Mouse (Mus musculus) forebrain, embryonic 16.5 days (tissue): ENCODE results near the gene Ano8. TPM values are rescaled to one million over a fixed set of nuclear protein-coding genes. Genes with fewer than 3 reads are reported as not detected.

Experiments used
- ATAC-seq: fragments of 200-750 bp; cut with Nextera tagmentation; 2 replicates; pipeline ENCODE4 v1.8.0; 2017; ENCODE audit warnings: mild to moderate bottlenecking, moderate library complexity
- H3K27ac ChIP-seq: fragments of 300-500 bp; sonication (generic); 2 replicates; pipeline ENCODE4 v1.5.1; 2014; ENCODE audit warnings: low read length, control low read depth
- H3K27me3 ChIP-seq: fragments of 300-500 bp; sonication (generic); replicated peaks from 2 replicates; pipeline ENCODE4 v1.6.1; 2014; ENCODE audit warnings: low read length; ENCODE audit not compliant: control insufficient read depth, insufficient read depth
- H3K36me3 ChIP-seq: fragments of 300-500 bp; sonication (generic); 2 replicates; pipeline ENCODE4 v1.6.1; 2014; ENCODE audit not compliant: control insufficient read depth, insufficient read depth
- H3K4me1 ChIP-seq: fragments of 300-500 bp; sonication (generic); replicated peaks from 2 replicates; pipeline ENCODE4 v1.6.1; 2014; ENCODE audit warnings: low read length; ENCODE audit not compliant: control insufficient read depth, insufficient read depth
- H3K4me2 ChIP-seq: fragments of 300-500 bp; sonication (generic); 2 replicates; pipeline ENCODE4 v1.6.1; 2014; ENCODE audit warnings: mild to moderate bottlenecking, low read length, control low read depth
- H3K4me3 ChIP-seq: fragments of 300-500 bp; sonication (generic); replicated peaks from 2 replicates; pipeline ENCODE4 v1.5.1; 2014; ENCODE audit warnings: mild to moderate bottlenecking, low read length, control low read depth
- H3K9ac ChIP-seq: fragments of 300-500 bp; sonication (generic); replicated peaks from 2 replicates; pipeline ENCODE4 v1.6.1; 2014; ENCODE audit warnings: low read depth, low read length, control low read depth
- H3K9me3 ChIP-seq: fragments of 300-500 bp; sonication (generic); 2 replicates; pipeline ENCODE4 v1.6.1; 2016; ENCODE audit warnings: low read length; ENCODE audit not compliant: control insufficient read depth
- WGBS: fragments of 180-500 bp; shearing (Covaris S2); extraction: QIAGEN DNeasy Blood & Tissue Kit; methylation state at CpG from one replicate; pipeline ENCODE4 v1.1.7; 2014; 5-methylcytosine and 5-hydroxymethylcytosine counted together
- polyA plus RNA-seq: library from polyadenylated mRNA; unstranded; fragments of >200 nt; fragmentation: Nextera tagmentation; extraction: Ambion mirVana; gene quantifications from 2 replicates; pipeline ENCODE4 v1.2.1, GENCODE M21; 2015

The Ano8 gene
- polyA plus RNA-seq, 1 experiment from 2014 or later = 4.4 TPM

DNA sequence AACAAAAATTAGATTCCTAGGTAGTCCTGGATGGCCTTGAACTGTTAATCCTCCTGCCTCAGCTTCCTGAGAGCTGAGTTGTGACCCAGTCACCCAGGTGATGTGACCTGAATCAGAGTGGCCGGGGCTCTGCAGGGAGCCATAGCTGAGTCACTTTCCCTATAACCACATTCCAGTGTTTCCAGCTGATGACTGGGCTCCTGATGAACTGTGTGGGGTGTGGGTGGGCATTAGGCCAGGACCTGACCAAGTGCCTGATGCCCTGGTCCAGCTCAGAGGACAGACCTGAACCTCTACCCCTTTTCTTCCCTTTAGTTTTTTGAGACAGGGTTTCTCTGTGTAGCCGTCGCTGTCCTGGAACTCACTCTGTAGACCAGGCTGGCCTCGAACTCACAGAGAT is 19.6 kb upstream of the Ano8 start:
- Histone ChIP-seq H3K4me1 (peaks cover 6% of the 10 kb centered on the region; the same call in 1 of the 2 replicates), H3K4me2 (no peak overlapping the region), H3K4me3 (no peak overlapping the region), H3K36me3 (no peaks in the 10 kb centered on the region), H3K9ac (no peak overlapping the region), H3K27ac (no peak overlapping the region), H3K9me3 (no peaks in the 10 kb centered on the region), H3K27me3 (peaks cover 39% of the 10 kb centered on the region)
- WGBS = 93% methylated on average over 4 of the region's 4 CpGs
- no peak for ATAC-seq

DNA sequence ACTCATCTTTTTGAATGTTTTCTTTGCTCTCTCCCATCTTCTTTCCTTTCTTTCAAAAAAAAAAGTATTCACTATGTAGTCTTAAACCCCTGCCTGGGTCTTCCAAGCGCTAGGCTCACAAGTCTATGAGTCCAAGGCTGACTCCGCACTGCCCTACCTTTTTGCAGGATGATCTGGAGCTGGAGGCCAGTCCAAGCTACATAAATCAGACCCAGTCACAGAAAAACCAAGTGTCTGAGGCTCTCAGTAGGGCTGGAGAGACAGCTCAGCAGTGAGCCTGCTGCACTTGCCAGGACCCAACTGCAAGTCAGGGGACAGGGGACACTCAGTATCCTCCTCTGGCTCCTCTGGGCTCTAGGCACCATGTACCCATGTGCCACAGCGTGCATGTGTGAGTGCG is 18.6 kb upstream of the Ano8 start:
- Histone ChIP-seq H3K27ac (no peak overlapping the region), H3K9me3 (no peaks in the 10 kb centered on the region), H3K4me3 (no peak overlapping the region), H3K4me1 (peaks cover 6% of the 10 kb centered on the region; the same call in 1 of the 2 replicates), H3K9ac (no peak overlapping the region), H3K27me3 (peaks cover 35% of the 10 kb centered on the region), H3K4me2 (no peak overlapping the region), H3K36me3 (no peaks in the 10 kb centered on the region)
- ATAC-seq = no peak
- WGBS = 94% methylated on average over 4 of the region's 4 CpGs

DNA sequence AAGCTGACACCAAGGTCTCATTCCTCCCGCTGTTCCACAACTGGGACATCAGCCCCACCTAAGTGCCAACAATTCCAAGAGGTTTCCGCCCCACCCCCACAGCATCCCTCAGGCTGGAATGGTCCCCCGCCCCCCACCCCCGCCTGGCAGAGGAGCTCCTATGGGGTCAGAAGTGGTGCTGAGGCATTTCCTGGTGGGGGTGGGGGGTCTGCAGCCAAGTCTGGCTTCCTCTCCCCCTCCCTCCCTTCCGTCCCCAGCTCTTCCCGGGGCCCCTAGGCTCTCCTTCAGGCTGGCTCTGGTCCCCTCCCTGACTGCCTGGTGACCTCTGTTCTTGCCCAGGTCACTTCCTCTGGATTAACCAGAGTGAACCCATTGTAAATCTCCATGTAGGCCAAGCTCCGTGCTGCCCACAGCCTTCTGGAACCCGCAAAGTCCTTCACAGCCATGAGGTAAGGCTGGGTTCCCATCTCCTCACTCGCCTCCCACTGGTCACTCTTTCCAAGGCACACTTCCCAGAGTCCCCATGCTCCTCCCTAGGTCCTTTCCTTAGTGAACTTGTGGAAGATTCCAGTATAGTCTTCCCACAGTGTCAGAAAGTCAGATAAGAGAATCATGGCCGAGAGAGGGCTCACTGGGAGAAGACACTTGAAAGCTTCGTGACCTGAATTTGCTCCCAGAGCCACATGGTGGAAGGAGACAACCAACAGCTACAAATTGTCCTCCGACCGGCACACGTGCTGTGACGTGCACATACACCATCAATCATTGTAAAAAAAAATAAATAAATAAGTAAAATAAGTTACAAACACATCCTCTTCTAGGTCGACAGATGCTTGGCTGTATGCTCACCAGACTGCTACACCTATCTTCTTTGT is 13.3 kb upstream of the Ano8 start:
- no peak overlapping the region for H3K4me3 ChIP-seq
- ATAC-seq = no peak
- no peaks in the 10 kb centered on the region for H3K36me3 ChIP-seq
- no peaks in the 10 kb centered on the region for H3K9me3 ChIP-seq
- H3K9ac ChIP-seq = no peak overlapping the region
- H3K27me3 ChIP-seq = no peaks in the 10 kb centered on the region
- H3K4me1 ChIP-seq = peaks cover 6% of the 10 kb centered on the region
- no peak overlapping the region for H3K27ac ChIP-seq
- 48% methylated on average over 15 of the region's 16 CpGs for WGBS
- no peak overlapping the region for H3K4me2 ChIP-seq

DNA sequence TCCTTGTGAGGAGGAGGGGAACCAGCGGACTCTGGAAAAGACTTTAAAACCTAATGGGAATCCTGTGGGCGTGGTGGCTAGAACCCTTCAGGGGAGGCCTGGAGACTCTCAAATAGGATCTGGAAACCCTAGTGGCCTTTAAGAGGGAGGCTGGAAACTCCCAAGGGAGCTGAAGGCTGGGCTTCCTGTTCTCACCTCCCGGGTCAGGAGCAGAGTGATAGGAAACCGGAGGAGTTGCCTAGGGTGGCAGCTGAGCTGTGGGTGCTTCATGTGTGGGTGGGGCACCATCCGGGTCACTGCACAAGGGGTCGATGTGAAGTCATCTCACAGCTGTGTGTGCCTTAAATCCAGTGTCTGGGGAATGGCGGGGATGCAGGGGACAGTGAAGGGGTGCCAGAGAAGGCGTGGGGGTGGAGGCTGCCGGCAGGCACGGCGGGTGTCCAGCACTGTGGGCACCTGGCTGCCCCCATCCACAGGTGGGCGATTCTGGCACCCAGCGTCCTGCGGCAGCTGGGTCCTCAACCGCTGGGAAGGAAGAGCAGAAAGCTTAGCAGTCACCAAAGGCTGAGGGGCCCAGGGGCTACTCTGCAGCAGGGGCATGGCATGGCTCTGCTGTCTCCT is 12.2 kb upstream of the Ano8 start:
- 28% methylated on average over 15 of the region's 15 CpGs for WGBS
- Histone ChIP-seq H3K4me3 (no peak overlapping the region), H3K9me3 (no peaks in the 10 kb centered on the region), H3K36me3 (0 out of 2 replicates have a peak, but pooled peaks cover 1% of the 10 kb centered on the region), H3K4me2 (no peak overlapping the region), H3K4me1 (peaks cover 6% of the 10 kb centered on the region), H3K27me3 (no peaks in the 10 kb centered on the region), H3K27ac (no peak overlapping the region), H3K9ac (no peak overlapping the region)
- ATAC-seq = no peak

DNA sequence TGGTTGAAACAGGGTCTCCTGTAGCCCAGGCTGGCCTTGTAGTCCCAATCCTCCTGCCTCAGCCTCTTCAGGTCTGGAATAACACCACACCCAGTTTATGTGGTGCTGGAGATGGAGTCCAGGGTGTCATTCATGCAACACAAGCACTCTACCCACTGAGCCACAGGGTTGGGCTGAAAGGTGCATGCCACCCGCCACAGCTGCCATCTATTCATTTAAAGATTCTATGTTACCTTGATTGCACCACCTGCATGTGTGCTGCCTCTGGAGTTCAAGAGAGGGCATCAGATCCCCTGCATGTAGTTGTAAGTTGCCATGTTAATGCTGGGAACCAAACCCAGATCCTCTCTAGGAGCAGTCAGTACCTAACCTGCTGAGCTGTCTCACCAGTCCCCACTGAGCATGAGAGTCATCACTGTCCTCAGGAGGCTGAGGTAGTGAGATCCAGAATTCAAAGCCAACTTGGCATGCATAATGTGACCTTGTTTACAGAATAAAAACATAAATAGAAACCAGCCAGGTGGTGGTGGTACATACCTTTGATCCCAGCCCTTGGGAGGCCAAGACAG is 11.4 kb upstream of the Ano8 start:
- Histone ChIP-seq H3K9me3 (no peaks in the 10 kb centered on the region), H3K4me2 (no peak overlapping the region), H3K27ac (no peak overlapping the region), H3K27me3 (no peaks in the 10 kb centered on the region), H3K4me3 (no peak overlapping the region), H3K36me3 (peaks cover 5% of the 10 kb centered on the region; the same call in 1 of the 2 replicates), H3K9ac (0 out of 2 replicates have a peak overlapping the region, but pooled peaks have one; percentile 7), H3K4me1 (peaks cover 6% of the 10 kb centered on the region)
- no peak for ATAC-seq
- 100% methylated on average over 1 of the region's 1 CpGs for WGBS

DNA sequence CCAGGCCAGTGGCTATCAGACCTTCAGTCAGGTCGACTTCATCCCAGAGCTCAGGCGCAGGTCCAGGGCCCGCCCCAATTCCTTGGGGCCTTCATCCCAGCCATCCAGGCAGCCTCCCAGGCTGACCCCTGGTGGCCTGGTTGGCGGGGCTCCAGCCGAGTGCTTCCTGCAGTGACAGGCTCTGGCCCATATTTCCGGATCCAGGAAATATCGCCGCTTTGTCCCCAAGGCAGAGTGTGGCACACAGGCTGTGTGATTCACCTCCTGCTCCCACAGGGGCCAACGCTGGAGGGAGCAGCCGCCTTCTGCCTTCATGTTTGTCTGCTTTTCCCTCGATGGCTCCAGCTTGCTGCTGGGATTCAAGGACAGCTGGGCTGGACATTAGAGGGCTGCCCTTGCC is 10.7 kb upstream of the Ano8 start:
- Histone ChIP-seq H3K9me3 (no peaks in the 10 kb centered on the region), H3K27me3 (no peaks in the 10 kb centered on the region), H3K4me3 (no peak overlapping the region), H3K4me2 (no peak overlapping the region), H3K9ac (no peak overlapping the region), H3K36me3 (peaks cover 5% of the 10 kb centered on the region; the same call in 1 of the 2 replicates), H3K27ac (no peak overlapping the region), H3K4me1 (peaks cover 6% of the 10 kb centered on the region)
- no peak for ATAC-seq
- WGBS = 58% methylated on average over 11 of the region's 11 CpGs

DNA sequence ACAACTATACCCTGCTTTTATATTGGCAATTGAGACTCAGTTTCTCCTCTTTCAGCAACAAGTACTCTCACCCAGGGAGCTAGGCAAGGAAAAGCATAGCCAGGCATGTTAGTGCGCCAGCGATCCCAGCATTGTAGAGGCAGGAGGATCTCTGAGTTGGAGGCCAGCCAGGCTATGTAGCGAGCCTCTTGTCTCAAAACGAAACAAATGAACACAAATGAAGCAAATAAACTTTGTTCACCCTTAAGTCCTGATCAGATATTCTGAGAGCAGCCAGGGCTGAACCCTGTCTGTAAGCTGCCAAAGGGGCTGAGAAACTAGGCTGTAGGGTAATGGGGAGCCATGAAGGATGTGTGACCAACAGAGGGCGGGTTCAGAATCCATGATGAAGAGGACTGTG is 10.0 kb upstream of the Ano8 start:
- H3K27ac ChIP-seq = no peak overlapping the region
- ATAC-seq = no peak
- WGBS = 75% methylated on average over 5 of the region's 5 CpGs

DNA sequence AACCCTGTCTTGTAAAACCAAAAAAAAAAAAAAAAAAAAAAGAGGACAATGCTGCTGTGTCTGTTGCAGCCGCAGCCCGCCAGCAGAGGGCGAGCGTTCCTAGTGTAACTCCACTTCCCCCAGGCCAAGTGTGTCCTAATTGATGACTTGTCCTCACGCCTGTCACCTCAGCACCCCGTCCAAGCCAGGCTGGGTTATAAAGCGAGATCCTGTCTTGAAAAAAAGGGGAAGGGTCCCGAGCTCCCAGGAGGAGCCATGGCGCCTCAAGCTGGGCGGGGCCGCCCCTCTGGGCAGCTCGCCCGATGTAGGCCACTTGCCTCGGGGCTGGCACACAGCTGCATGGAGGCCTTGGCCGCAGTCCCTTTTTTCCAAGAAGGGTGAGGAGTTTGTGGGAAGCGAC is 9.3 kb upstream of the Ano8 start:
- H3K4me3 ChIP-seq = peak overlapping the region; percentile 23; the same call in 1 of the 2 replicates
- peak overlapping the region; percentile 47 for H3K4me2 ChIP-seq
- WGBS = 16% methylated on average over 15 of the region's 16 CpGs

More for the DNA sequence above, 10.0 kb upstream of the Ano8 start:
- Histone ChIP-seq H3K4me1 (peaks cover 6% of the 10 kb centered on the region), H3K9me3 (no peaks in the 10 kb centered on the region), H3K4me3 (no peak overlapping the region), H3K9ac (no peak overlapping the region), H3K36me3 (peaks cover 5% of the 10 kb centered on the region; the same call in 1 of the 2 replicates), H3K27me3 (no peaks in the 10 kb centered on the region), H3K4me2 (no peak overlapping the region)

DNA sequence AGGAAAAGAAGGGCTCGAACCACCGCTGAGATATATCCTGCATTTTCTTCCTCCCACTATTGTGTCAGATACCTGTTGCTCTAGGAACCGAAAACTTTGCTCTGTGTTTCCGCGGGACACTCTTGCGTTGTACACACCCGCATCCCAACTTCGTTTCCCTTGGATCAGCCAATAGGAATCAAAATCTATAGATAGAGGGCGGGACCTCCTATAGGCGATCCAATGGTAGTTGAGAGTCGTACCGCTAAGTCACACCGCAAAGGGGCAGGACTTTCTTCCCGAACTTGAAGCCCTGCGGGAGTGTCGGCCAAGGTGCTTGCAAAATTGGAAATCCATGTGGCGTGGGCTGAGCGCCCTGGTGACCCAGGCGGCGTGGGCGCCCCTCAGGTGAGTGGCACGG is 2.7 kb upstream of the Ano8 start:
- WGBS = 0% methylated on average over 22 of the region's 22 CpGs
- H3K27me3 ChIP-seq = no peaks in the 10 kb centered on the region
- peak; percentile 88 for ATAC-seq
- H3K36me3 ChIP-seq = peaks cover 5% of the 10 kb centered on the region; the same call in 1 of the 2 replicates
- H3K4me1 ChIP-seq = peaks cover 40% of the 10 kb centered on the region
- H3K4me3 ChIP-seq = peak overlapping the region; percentile 76
- H3K9me3 ChIP-seq = no peaks in the 10 kb centered on the region
- H3K27ac ChIP-seq = no peak overlapping the region
- peak overlapping the region; percentile 98 for H3K4me2 ChIP-seq
- peak overlapping the region; percentile 66 for H3K9ac ChIP-seq

More for the DNA sequence above, 9.3 kb upstream of the Ano8 start:
- peaks cover 5% of the 10 kb centered on the region; the same call in 1 of the 2 replicates for H3K36me3 ChIP-seq
- H3K9ac ChIP-seq = no peak overlapping the region; the same call in 1 of the 2 replicates
- no peaks in the 10 kb centered on the region for H3K9me3 ChIP-seq
- H3K4me1 ChIP-seq = peaks cover 6% of the 10 kb centered on the region
- peak overlapping the region; percentile 50; the same call in 1 of the 2 replicates for H3K27ac ChIP-seq
- ATAC-seq = peak; percentile 67
- no peaks in the 10 kb centered on the region for H3K27me3 ChIP-seq
